Mouse (Mus musculus): Measurements from ENCODE around the gene Klk5.

Klk5 gene

GRCm38 (mm10) chr7:43841701-43842100 lies at the start of gene Klk5:
TSS of gene Klk5 (plus strand) at chr7:43841971.
- no peak for DNase-seq

GRCm38 (mm10) chr7:43796355-43796754 lies 45.4 kb upstream of the Klk5 start:
- DNase-seq, result no peak

- peak; percentile 38 to 40 for DNase-seq
Measured at GRCm38 (mm10) chr7:43797333-43797769, 44.4 kb upstream of the Klk5 start, which contains the start of gene Klk8. TSS of gene Klk8 (plus strand) at chr7:43797577.

DNA sequence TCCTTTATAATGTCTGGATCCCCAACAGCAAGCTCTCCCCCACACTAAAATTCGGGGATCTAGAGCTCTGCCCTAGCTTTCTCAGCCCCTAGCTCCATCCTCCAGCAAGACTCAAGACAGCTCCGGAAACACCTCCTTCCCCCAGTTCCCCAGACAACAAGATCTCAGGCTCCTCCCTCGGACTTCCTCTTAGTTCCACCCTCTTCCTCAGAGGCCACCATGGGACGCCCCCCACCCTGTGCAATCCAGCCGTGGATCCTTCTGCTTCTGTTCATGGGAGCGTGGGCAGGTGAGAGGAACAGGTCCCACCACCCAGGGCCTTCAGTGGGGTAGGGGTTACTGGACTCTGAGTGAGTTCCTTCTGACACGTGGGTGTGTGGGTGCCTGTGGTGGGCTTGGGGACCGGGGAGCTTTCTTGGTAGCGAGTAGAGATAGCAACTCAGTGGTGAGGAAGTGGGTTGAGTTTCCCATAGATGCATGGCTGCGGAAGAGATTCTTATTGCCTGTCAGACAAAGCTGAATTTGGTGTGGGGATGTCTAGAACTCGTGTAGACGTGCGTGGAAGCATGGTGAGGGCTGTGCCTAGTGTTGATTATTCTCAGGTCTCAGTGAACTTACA lies 43.8 kb upstream of the Klk5 start:
- DNase-seq, result peak in 1 of 2 experiments; percentile 1

DNA sequence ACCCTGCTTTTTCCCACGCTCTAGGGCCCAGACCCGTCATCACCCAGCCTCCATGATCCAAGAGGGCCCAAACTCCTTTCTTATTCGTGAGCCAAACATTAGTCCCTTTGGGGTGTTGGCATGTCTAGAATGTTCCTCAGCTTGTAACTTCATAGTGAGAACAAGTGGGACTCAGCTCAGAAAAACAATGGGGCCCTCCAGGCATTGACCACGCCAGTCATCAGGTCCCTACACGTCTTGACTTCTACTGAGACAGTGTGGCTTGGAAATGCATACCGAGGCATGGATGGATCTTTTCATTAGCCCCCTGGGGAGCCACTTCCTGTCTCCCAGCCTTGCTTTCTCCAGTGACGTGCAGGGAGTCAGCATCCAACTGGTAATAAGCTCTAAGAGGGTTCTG lies 41.9 kb upstream of the Klk5 start:
- no peak for DNase-seq

GRCm38 (mm10) chr7:43810994-43811393 lies 30.8 kb upstream of the Klk5 start, which contains the start of gene Klk7:
TSS of gene Klk7 (plus strand) at chr7:43811294.
- DNase-seq, result no peak

GRCm38 (mm10) chr7:43815211-43815610 lies 26.6 kb upstream of the Klk5 start:
- no peak for DNase-seq

DNA sequence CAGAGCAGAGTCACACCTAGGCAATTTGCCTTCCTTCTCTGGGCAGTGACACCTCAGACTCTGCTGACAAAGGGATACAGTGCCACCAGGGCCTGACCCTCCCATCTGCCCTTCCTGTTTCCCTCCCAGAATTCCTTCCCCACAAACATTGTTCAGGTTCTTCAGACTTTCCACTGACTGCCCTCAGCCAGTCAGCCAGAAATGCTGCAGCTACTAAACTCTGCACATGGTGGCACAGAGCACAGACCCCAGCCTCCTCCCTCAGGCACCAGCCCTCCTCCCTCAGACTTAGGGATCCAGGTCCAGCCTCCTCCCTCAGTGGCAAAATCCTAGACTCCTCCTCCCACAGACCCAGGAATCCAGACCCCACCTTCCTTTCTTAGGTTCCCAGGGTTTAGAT lies 25.0 kb upstream of the Klk5 start:
- no peak for DNase-seq

- DNase-seq, result no peak
Measured at GRCm38 (mm10) chr7:43821581-43821980, 20.2 kb upstream of the Klk5 start.

- DNase-seq, result no peak
Measured at GRCm38 (mm10) chr7:43824199-43824598, 17.6 kb upstream of the Klk5 start, which contains the start of gene Klk6. TSS of gene Klk6 (plus strand) at chr7:43824499.

- DNase-seq, result no peak
Measured at GRCm38 (mm10) chr7:43826056-43826455, 15.7 kb upstream of the Klk5 start.

- DNase-seq, result no peak
Measured at GRCm38 (mm10) chr7:43827706-43828105, 14.1 kb upstream of the Klk5 start.

DNA sequence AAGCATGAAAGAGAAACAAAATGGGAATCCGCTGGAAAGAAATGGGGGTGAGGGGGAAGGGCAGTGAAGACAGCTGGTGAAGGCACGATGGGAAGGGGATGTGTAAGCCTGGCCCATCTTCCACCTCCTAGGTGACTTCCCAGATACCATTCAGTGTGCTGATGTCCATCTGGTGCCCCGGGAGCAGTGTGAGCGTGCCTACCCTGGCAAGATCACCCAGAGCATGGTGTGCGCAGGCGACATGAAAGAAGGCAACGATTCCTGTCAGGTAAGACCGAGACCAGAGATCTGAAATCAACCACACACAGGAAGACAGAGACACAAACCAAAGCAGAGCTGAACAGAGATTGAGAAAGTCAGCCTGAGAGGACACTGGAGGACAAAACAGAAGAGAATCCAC lies 12.8 kb upstream of the Klk5 start:
- no peak for DNase-seq

- no peak for DNase-seq
Measured at GRCm38 (mm10) chr7:43843801-43844200, 2.0 kb downstream of the Klk5 start.

DNA sequence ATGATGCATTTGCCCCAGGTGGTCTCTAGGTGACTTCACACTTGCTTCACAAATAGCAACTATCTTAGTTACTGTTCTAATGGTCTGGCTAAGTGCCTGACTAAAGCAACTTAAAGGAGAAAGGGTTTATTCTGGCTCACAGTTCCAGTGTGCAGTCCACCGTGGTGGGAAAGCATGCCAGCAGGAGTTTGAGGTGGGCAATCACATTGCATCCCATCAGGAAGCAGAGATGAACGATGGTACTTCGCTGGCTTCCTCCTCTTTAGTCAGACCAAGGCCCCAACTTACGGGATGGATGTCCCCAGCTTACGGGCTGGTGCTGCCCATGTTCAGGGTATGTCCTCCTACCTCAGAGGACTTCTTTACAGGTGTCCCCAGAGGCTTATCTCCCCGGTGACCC lies 9.8 kb downstream of the Klk5 start:
- DNase-seq, result no peak

GRCm38 (mm10) chr7:43854642-43855380 lies 13.0 kb downstream of the Klk5 start:
- DNase-seq, result no peak

DNA sequence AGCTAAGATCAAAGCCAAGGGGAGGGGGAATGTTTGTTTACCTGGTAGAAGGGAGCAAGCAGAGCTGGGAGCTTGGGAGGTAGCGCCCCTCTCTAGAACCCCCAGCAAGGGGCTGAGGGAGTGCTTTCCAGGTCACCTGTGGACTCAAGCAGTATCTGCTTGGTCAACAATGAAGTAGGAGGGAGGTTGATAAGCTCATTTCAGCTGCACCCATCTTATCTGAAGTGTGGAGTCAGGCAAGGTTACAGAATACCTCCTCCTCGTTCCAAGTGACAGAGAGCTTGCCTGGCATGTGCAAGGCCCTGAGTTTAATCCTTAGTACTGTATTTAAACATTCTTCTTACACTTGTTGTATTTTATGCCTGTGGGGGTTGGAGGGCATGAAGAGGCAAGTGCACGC lies 13.9 kb downstream of the Klk5 start:
- DNase-seq, result no peak

GRCm38 (mm10) chr7:43856307-43856706 lies 14.5 kb downstream of the Klk5 start:
- no peak for DNase-seq

- DNase-seq, result no peak
Measured at GRCm38 (mm10) chr7:43857501-43857900, 15.7 kb downstream of the Klk5 start.

DNA sequence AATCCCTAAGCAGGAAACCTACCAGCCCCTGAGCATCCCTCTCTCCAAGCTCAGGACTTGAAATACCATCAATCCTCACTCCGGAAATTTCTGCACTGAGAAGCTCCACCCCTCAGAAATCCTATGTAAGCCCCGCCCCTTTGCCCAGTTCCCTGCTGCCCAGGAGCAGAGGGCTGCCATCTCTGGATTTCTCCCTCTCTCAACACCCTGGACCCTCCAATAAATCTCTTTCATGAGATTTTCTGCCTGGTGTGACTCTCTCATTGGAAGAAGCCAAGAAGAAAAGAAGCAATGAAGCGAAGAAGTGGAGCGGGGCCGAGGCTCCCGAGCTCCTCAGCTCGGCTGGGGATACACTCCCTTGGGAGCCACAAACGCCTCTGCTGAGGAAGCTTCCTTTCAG lies 18.6 kb downstream of the Klk5 start:
- no peak for DNase-seq

DNA sequence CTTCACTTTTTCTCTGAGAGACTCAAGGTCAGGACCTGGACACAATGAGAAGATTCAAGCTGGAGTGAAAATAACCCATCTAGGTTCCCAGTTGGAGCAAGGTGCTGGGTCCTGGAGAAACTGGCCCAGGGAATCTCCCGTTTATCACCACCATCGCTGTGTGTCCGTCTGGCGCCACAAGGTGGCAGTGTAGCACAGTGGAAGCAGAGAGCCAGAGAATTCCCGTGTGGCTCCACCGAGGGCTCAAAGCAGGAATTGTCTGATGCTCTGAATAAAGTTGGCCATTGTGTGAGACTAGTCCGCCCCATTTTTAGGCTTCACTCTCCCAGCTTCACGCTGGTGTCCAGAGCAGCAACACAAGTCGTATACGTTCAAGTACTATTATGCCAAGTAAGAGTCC lies 31.5 kb downstream of the Klk5 start:
- peak; percentile 17 to 24 for DNase-seq

DNA sequence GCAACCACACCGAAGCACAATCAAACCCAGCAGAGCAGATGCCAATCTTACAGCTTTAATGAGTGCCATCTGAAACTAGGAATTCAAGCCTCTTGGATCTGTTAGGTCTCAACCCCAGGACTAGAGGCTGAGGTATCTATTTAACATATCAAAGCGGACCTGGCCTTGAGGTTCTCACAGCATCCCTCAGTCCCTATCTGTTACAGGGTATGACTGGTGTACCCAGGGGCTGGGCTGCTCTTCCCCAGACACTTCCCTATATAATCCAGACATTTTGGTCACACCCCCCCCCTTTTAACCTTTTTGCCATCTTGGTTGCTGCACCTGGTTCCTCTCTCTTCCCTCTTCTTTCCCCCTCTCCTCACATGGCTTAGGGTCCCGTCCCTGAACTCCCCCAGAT lies 31.9 kb downstream of the Klk5 start:
- no peak for DNase-seq

DNA sequence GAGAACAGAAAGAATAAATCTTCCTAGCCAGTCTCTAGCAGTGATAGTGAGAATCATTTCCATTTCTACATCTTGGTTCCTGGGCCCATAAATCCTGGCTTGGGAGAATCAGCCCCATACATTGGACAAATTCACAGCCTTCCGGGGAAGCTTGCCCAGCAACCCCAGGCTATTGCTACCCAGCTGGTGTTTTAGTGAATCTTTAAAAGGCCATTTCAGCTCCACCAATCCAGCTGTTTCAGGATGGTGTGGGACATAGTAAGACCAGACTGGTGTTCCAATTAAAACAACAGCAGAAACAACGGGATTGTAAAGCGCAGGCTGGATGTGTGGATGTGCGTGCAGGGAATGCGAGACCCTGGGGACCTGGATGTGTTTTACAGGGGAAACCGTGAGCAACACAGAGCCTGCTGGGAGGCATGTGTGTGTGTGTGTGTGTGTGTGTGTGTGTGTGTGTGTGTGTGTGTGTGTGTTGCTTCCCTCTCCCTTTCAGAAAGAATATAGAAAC lies 33.2 kb downstream of the Klk5 start:
- no peak for DNase-seq

GRCm38 (mm10) chr7:43876444-43876843 lies 34.7 kb downstream of the Klk5 start:
- DNase-seq, result no peak

Measured in B cell, adult 2 months (primary cell).